Mouse (Mus musculus) olfactory bulb, adult 2 months (tissue): ENCODE data around the gene Phf10. TPM values are rescaled to one million over a fixed set of nuclear protein-coding genes. Genes with fewer than 3 reads are reported as not detected.
"Not testable (repeated sequence)": the region's sequence is repeated elsewhere in the genome, so short reads cannot be mapped to it uniquely, and the experiment has no call there.

Experiments used
- H3K27ac ChIP-seq: fragments of 200-500 bp; 2 replicates; pipeline ENCODE4 v1.5.1; 2012; ENCODE audit warnings: low read depth, low read length; ENCODE audit not compliant: insufficient read depth
- H3K4me1 ChIP-seq: fragments of 200-500 bp; 2 replicates; pipeline ENCODE4 v1.6.1; 2012; ENCODE audit warnings: low read length; ENCODE audit not compliant: control insufficient read depth, insufficient read depth
- H3K4me3 ChIP-seq: fragments of 200-500 bp; 2 replicates; pipeline ENCODE4 v1.5.1; 2012; ENCODE audit warnings: mild to moderate bottlenecking, low read depth, low read length, moderate library complexity; ENCODE audit not compliant: insufficient read depth
- WGBS: fragments of 180-500 bp; shearing (Covaris S2); methylation state at CpG from one replicate; pipeline ENCODE4 v1.1.7; 2018; 5-methylcytosine and 5-hydroxymethylcytosine counted together
- polyA plus RNA-seq: library from polyadenylated mRNA; stranded (reverse); fragments of >200 nt; gene quantifications from 2 replicates; pipeline ENCODE4 v1.2.4, GENCODE M21; 2012; ENCODE audit warnings: low replicate concordance; ENCODE audit not compliant: missing spikeins, insufficient read depth, insufficient read length

Phf10 gene
- polyA plus RNA-seq = not detected in 2 replicates

GRCm38 (mm10) chr17:14960951-14961556 is at the start of gene Phf10:
TSS of gene Phf10 (minus strand) at chr17:14961273.
- not testable (repeated sequence) for H3K4me1 ChIP-seq, H3K27ac ChIP-seq
- peak within 1 kb of the TSS; percentile 93 for H3K4me3 ChIP-seq
- WGBS = 11% methylated on average over 60 of the region's 100 CpGs

DNA sequence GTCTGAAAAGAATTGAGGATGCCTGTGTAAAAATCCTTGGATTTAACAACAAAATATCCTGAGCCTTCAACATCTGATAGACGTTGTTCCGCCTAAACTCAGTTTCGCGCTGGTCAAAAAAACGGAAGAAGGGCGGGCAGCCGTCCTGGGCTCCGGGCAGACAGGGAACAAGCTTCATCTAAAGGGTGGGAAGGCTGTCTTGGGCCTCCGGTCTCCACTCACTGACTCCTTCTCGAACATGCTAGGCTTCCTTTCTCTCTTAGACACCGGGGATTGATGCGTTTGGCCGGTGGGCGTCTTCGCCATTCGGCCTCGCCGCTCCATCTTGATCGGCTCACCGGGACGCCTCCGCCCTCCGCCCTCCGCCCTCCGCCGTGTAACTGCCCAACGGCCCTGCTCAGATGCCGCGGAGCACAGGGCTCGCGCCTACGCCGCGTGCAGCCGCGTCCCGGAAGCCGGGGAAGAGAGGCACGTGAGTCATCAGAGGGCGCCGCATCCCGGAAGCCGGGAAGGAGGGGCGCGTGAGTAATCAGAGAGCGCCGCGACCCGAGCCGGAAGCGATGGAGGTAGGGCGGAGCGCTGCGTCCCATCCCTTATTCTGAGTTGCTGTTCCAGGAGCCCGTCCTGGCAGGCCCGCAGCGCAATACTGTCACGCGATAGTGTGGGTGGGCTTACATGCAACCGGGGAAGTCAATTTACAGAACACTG is 48.8 kb upstream of the Phf10 start, which contains the start of gene Gm3435:
Gm3435 (plus strand) TSS at position 471 of the 708 bp plus-strand sequence.
- not testable (repeated sequence) for H3K27ac ChIP-seq, H3K4me3 ChIP-seq, H3K4me1 ChIP-seq
- no CpG with 5 or more reads among the region's 60 CpGs for WGBS

DNA sequence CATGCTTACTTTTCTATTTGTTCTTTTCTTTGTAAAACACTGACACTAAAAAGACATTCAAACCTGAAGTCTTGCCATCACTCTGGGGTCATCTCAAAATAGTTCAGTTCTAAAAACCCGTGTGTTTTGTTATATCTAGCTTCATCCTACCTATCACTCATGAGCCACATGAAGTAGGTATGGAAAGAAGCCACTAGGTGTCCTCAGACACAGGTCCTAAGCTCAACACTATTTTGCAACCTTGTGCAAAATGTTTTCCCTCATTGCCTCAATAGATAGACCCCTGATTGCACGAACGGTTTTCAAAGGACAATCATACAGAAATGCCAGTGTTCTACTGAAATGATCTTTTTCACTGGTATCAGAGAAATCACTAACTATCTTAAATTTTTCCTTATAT is 48.0 kb upstream of the Phf10 start:
- no CpG with 5 or more reads among the region's 3 CpGs for WGBS
- not testable (repeated sequence) for H3K4me1 ChIP-seq, H3K4me3 ChIP-seq, H3K27ac ChIP-seq

GRCm38 (mm10) chr17:15000047-15000446 is 39.0 kb upstream of the Phf10 start:
- not testable (repeated sequence) for H3K4me1 ChIP-seq, H3K27ac ChIP-seq, H3K4me3 ChIP-seq
- whole genome bisulfite sequencing = no CpG with 5 or more reads among the region's 4 CpGs

DNA sequence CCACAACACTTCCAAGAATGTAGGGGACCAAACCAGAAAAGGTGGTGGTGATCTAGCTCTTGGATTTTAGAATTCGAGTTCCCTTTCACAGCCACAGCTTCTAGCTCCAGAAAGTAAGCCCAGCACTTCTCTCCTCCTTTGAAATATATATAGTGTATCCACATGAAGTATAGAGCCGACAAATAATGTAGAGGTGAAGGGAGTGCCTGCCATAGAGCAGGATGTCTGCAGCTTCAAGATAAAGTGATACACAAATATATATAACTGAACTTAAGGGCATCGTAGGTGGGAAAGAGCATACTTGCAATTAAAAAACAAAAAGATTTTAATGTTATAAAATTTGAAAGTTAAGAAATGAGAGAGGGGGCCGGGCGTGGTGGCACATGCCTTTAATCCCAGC is 33.1 kb upstream of the Phf10 start:
- not testable (repeated sequence) for H3K4me1 ChIP-seq, H3K4me3 ChIP-seq, H3K27ac ChIP-seq
- WGBS = no CpG with 5 or more reads among the region's 5 CpGs

DNA sequence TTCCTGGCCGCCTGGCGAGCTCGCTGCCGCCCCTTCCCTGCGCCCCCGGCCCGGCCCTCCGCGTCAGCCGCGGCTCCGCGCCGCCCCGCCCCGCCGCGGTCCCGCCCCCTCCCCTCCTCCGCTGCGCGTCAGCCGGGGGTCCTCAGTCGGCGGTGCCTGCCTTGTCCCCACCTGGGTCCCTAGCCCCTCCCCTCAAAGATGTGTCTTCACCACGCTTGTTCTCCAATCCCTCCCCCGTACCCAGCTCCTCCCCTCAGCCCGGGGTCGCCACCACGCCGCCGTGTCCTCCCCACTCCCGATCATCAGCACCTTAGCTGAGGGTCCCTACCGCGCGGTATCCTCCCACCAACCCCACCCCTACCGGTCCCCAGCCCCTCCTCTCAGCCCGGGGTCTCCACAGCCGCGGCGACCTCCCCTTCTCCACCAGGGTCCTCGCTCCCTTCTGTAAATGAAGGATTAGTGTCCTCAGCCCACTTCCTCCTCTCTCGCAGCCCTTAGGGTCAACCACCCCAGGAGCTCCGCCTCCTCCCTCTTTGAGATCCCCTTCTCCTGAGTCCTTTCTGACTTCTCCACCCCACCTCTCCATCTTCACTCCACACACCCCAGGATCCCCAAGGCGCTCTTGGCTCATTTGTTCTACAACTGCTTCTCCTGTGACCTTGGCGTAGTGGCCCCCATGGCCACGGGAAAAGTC is 32.2 kb upstream of the Phf10 start:
- not testable (repeated sequence) for H3K4me1 ChIP-seq, H3K27ac ChIP-seq, H3K4me3 ChIP-seq
- no CpG with 5 or more reads among the region's 47 CpGs for WGBS

GRCm38 (mm10) chr17:14992522-14993138 is 31.6 kb upstream of the Phf10 start:
- not testable (repeated sequence) for H3K27ac ChIP-seq, H3K4me3 ChIP-seq, H3K4me1 ChIP-seq
- no CpG with 5 or more reads among the region's 98 CpGs for WGBS

DNA sequence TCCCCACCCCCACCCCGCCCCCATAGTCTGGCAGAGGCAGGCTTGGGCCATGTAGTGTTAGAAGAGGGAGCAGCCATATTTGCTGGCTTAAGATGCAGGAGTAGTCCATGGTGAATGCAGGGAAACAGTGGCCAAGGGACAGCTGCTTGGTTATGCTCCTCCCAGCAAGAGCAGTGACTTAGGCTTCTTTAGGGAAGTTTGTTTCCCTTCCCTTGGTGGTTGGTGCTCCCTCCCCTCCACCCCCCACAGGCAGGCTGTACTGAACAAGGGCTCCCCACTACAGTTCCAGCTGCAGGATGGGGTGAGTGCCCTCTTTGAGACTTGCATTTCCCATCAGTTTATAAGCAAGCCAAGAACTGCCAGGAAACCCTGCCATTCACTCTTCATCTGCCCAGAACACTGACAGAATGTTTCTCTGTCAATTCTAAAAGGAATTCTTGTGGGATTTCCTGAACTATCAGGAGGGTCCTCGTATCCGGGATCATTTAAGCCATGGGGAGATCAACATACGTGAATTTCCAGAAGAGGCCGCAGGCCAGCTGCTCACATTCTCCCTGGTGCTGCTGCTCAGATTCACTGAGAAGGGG is 29.1 kb upstream of the Phf10 start:
- 68% methylated on average over 4 of the region's 5 CpGs for WGBS
- not testable (repeated sequence) for H3K4me3 ChIP-seq, H3K4me1 ChIP-seq, H3K27ac ChIP-seq

GRCm38 (mm10) chr17:14978362-14979038 is 17.4 kb upstream of the Phf10 start, which contains the start of the genes 9030025P20Rik and Gm3417:
TSS of gene 9030025P20Rik (plus strand) at chr17:14978468.
TSS of gene Gm3417 (minus strand) at chr17:14978790.
- H3K4me3 ChIP-seq, H3K4me1 ChIP-seq, H3K27ac ChIP-seq: not testable (repeated sequence)
- WGBS = no CpG with 5 or more reads among the region's 60 CpGs

DNA sequence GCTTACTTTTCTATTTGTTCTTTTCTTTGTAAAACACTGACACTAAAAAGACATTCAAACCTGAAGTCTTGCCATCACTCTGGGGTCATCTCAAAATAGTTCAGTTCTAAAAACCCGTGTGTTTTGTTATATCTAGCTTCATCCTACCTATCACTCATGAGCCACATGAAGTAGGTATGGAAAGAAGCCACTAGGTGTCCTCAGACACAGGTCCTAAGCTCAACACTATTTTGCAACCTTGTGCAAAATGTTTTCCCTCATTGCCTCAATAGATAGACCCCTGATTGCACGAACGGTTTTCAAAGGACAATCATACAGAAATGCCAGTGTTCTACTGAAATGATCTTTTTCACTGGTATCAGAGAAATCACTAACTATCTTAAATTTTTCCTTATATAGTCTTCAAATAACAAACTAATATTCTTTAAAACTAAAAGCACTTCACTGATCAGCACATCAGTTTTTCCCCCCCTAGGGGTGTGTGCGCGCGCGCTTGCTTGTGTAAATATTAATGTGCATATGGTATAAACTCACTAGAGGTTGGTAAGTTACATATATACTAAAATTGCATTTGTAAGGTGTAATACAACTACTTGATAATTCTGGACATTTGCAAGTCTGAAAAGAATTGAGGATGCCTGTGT is 16.8 kb upstream of the Phf10 start:
- not testable (repeated sequence) for H3K4me3 ChIP-seq, H3K4me1 ChIP-seq, H3K27ac ChIP-seq
- 2% methylated on average over 4 of the region's 7 CpGs for WGBS

DNA sequence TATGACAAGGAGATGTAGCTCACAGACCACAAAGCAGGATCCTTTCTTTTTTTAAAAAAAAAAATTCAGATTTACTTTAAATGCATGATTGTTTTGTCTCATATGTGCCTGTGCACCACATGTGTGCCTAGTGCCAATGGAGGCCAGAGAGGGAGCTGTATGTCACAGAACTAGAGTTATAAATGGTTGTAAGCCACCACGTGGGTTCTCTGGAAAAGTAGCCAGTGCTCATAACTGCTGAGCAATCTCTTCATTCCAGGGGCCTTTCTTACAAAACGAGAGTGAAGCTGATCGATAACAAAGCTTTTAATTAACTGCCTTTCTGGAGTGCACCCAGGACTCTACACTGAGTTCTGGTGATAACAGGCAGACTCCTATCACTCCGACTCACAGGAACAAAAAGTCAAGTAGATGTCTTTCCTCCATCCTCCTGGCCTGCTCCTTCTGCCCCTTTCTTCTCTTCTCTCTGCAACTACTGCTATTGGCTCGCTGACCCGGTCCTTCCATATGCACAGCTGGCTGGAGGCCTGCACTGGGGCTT is 7.4 kb upstream of the Phf10 start:
- not testable (repeated sequence) for H3K4me1 ChIP-seq, H3K4me3 ChIP-seq, H3K27ac ChIP-seq
- WGBS = no CpG with 5 or more reads among the region's 6 CpGs

GRCm38 (mm10) chr17:14961557-14962154 is 583 bp upstream of the Phf10 start:
- H3K4me3 ChIP-seq, H3K27ac ChIP-seq, H3K4me1 ChIP-seq: not testable (repeated sequence)
- no CpG with 5 or more reads among the region's 44 CpGs for WGBS
